In genomic region chr11:34447891-34448290, GRCm38 (mm10) we compare ENCODE assay signal across 9 mouse cellular contexts.
DNase-seq lines count a peak whose midpoint lies in the region; ATAC-seq and TF ChIP-seq lines count a peak whose summit lies in the region.
"Had no signal": no experiment of that assay in that cellular context is flagged by ENCODE, and none has a peak within 500 bp of the region (broad histone marks: within the 10 kb centered on the region; RNA-seq: fewer than 3 reads in every experiment).

No protein-coding gene starts in this region.

- WGBS in hindbrain, embryonic 14.5 days: 41% methylated on average over 4 of the region's 4 CpGs
- WGBS in hindbrain, embryonic 16.5 days: 50% methylated on average over 4 of the region's 4 CpGs
- WGBS in limb, embryonic 14.5 days: 41% methylated on average over 4 of the region's 4 CpGs

- no peak for ATAC-seq in hindbrain, embryonic 14.5 days (ENCODE audit: low FRiP score)
- ATAC-seq in hindbrain, embryonic 16.5 days: no peak
- no peak for ATAC-seq in limb, embryonic 14.5 days (ENCODE audit: low FRiP score, low read depth)

- H3K4me3 ChIP-seq in hindbrain, embryonic 14.5 days (replicated peaks; ENCODE audit: low read length): no peak overlapping the region
- H3K4me3 ChIP-seq in hindbrain, embryonic 16.5 days (ENCODE audit: low read length): no peak overlapping the region
- no peak overlapping the region for H3K4me3 ChIP-seq in limb, embryonic 14.5 days (replicated peaks; ENCODE audit: low read length)
- H3K4me3 ChIP-seq: embryonic facial prominence, embryonic 12.5 days had no signal

- no peak for TF ChIP-seq POLR2A in limb, embryonic 14.5 days (IDR thresholded peaks at IDR 0.05; ENCODE audit: borderline replicate concordance, extremely low read depth, insufficient read depth, insufficient read length)

- no peak overlapping the region for H3K9ac ChIP-seq in hindbrain, embryonic 14.5 days
- H3K9ac ChIP-seq in hindbrain, embryonic 16.5 days (ENCODE audit: low read depth, low read length): no peak overlapping the region
- H3K9ac ChIP-seq in limb, embryonic 14.5 days (ENCODE audit: low read depth, low read length, severe bottlenecking): no peak overlapping the region
- H3K9ac ChIP-seq: embryonic facial prominence, embryonic 12.5 days had no signal

- H3K9me3 ChIP-seq in hindbrain, embryonic 14.5 days (ENCODE audit: control insufficient read depth, low read length): no peaks in the 10 kb centered on the region
- H3K9me3 ChIP-seq in hindbrain, embryonic 16.5 days (ENCODE audit: control insufficient read depth, low read length): no peaks in the 10 kb centered on the region
- no peaks in the 10 kb centered on the region for H3K9me3 ChIP-seq in limb, embryonic 14.5 days (ENCODE audit: control insufficient read depth, low read length)
- H3K9me3 ChIP-seq: embryonic facial prominence, embryonic 12.5 days had no signal

- H3K4me1 ChIP-seq in hindbrain, embryonic 14.5 days (replicated peaks; ENCODE audit: control insufficient read depth, insufficient read depth, low read length): no peaks in the 10 kb centered on the region
- H3K4me1 ChIP-seq in hindbrain, embryonic 16.5 days (ENCODE audit: control insufficient read depth, insufficient read depth, low read depth, low read length): 0 out of 2 replicates have a peak, but pooled peaks cover 2% of the 10 kb centered on the region
- no peaks in the 10 kb centered on the region for H3K4me1 ChIP-seq in limb, embryonic 14.5 days (ENCODE audit: control insufficient read depth, insufficient read depth, low read length)
- H3K4me1 ChIP-seq: embryonic facial prominence, embryonic 12.5 days had no signal

- H3K36me3 ChIP-seq in hindbrain, embryonic 14.5 days (replicated peaks; ENCODE audit: control insufficient read depth, insufficient read depth): no peaks in the 10 kb centered on the region
- no peaks in the 10 kb centered on the region for H3K36me3 ChIP-seq in hindbrain, embryonic 16.5 days (ENCODE audit: control insufficient read depth, insufficient read depth, low read length)
- H3K36me3 ChIP-seq in limb, embryonic 14.5 days (ENCODE audit: control insufficient read depth, insufficient read depth, low read length): no peaks in the 10 kb centered on the region
- H3K36me3 ChIP-seq: embryonic facial prominence, embryonic 12.5 days had no signal

- no peak overlapping the region for H3K27ac ChIP-seq in hindbrain, embryonic 14.5 days
- no peak overlapping the region for H3K27ac ChIP-seq in hindbrain, embryonic 16.5 days (ENCODE audit: low read depth, low read length)
- H3K27ac ChIP-seq in limb, embryonic 14.5 days (replicated peaks; ENCODE audit: low read depth, low read length): no peak overlapping the region
- H3K27ac ChIP-seq: embryonic facial prominence, embryonic 12.5 days had no signal

- H3K4me2 ChIP-seq in hindbrain, embryonic 14.5 days (replicated peaks): no peak overlapping the region
- H3K4me2 ChIP-seq in hindbrain, embryonic 16.5 days (ENCODE audit: low read length): no peak overlapping the region
- no peak overlapping the region for H3K4me2 ChIP-seq in limb, embryonic 14.5 days (replicated peaks; ENCODE audit: low read depth, low read length, severe bottlenecking)
- H3K4me2 ChIP-seq: embryonic facial prominence, embryonic 12.5 days had no signal

- no peaks in the 10 kb centered on the region for H3K27me3 ChIP-seq in hindbrain, embryonic 14.5 days (ENCODE audit: control insufficient read depth, insufficient read depth, low read length)
- no peaks in the 10 kb centered on the region for H3K27me3 ChIP-seq in hindbrain, embryonic 16.5 days (replicated peaks; ENCODE audit: control insufficient read depth, insufficient read depth, low read length)
- no peaks in the 10 kb centered on the region for H3K27me3 ChIP-seq in limb, embryonic 14.5 days (ENCODE audit: control insufficient read depth, insufficient read depth, low read length)
- H3K27me3 ChIP-seq: embryonic facial prominence, embryonic 12.5 days had no signal

- DNase-seq in hindbrain, embryonic 14.5 days (ENCODE audit: low spot score): peak; percentile 54
- peak; percentile 28 for DNase-seq in CD4-positive helper T cell, adult 2 months (ENCODE audit: low read depth, low spot score)
- peak; percentile 45 for DNase-seq in adipocyte (ENCODE audit: low spot score)
- DNase-seq in limb, embryonic 14.5 days (ENCODE audit: low spot score): peak; percentile 77
- no peak for DNase-seq in left cerebral cortex, adult 11 months (ENCODE audit: low spot score)
- DNase-seq in right cerebral cortex, postnatal 14 days: no peak
- DNase-seq in right cerebral cortex, postnatal 4 days: no peak

Comparison
In these comparisons a context has a peak if more than half of its experiments do, and no peak if none do; other contexts are left out.
1. DNase-seq: peak in hindbrain, embryonic 14.5 days (single experiment), CD4-positive helper T cell, adult 2 months (single experiment), adipocyte (single experiment) and limb, embryonic 14.5 days (single experiment); none in left cerebral cortex, adult 11 months (single experiment), right cerebral cortex, postnatal 14 days (single experiment) and right cerebral cortex, postnatal 4 days (single experiment).